Mouse (Mus musculus) gastrocnemius, adult 18-20 months (tissue): Measurements from ENCODE around the gene Pxdn. TPM values are rescaled to one million over a fixed set of nuclear protein-coding genes. Genes with fewer than 3 reads are reported as not detected.

ENCODE experiments used
- DNase-seq: peaks from one replicate; pipeline ENCODE4 v3.0.0; 2021; ENCODE audit warnings: low spot score
- long read RNA-seq, 2 experiments: library from polyadenylated mRNA; stranded (forward); transcript quantifications; one replicate each; pipeline ENCODE4 v2.0.0; 2021
- total RNA-seq, 2 experiments: library from RNA; stranded (reverse); gene quantifications; 2 replicates each; pipeline ENCODE4 v1.2.3; 2021

The Pxdn gene
- total RNA-seq = 1 to 10 TPM; 5.9 to 6.4 TPM
- long read RNA-seq, experiment 1, full-length matches to known transcripts = 2 of 3 reads
- long read RNA-seq, experiment 1, partial matches to known transcripts = 0 of 3 reads
- long read RNA-seq, experiment 1, other reads (novel, unspliced or antisense) = 1 of 3 reads
- long read RNA-seq, experiment 2, full-length matches to known transcripts = 1 of 3 reads
- long read RNA-seq, experiment 2, partial matches to known transcripts = 1 of 3 reads
- long read RNA-seq, experiment 2, other reads (novel, unspliced or antisense) = 1 of 3 reads

GRCm38 (mm10) chr12:29937308-29937707 lies at the start of gene Pxdn:
Gene Pxdn (plus strand): TSS chr12:29937608.
- no peak for DNase-seq

DNA sequence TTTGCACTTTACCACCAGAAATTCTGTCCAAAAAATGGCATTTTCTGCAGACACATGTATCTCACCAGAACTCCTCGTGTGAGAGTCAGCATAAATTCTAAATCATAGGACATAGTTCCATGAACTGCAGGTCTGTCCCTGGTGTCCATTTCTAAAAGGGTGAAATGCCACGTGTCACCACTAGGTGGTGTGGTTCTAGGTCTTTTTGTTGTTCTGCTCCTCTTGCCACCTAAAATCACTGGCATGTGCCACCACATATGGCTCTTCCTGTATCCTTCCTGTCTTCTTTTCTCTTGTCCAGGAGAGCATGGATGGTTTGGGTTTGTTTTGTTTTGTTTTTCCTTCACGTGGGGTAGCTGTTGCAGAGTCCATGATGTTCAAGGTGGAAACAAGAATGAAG lies 42.7 kb upstream of the Pxdn start:
- DNase-seq = peak; percentile 31

DNA sequence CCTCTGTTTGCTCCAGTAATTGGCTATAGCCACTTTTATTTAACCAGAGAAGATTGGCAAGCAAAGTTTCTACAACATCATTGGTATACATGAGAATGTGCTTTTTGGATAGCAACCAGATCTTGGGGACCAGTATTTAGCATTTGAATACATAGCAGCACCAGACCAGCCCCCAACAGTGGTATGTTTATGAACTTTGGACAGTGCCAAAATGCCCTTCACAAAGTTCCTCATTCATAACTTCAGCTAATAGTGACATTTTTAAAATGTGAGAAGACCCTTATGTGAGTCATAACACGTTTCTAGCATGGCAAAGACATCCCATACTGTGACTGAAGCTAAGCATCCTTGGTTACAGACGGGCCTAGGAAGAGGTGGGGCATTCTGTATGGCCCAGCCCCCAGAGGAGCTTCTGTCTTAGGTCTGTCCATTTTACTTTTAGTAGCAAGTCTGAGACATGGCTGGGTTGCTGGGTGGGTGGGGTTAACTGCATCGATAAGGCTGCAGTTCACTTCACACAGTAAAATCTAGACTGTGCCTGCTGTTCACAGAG lies 39.8 kb upstream of the Pxdn start:
- DNase-seq = no peak

DNA sequence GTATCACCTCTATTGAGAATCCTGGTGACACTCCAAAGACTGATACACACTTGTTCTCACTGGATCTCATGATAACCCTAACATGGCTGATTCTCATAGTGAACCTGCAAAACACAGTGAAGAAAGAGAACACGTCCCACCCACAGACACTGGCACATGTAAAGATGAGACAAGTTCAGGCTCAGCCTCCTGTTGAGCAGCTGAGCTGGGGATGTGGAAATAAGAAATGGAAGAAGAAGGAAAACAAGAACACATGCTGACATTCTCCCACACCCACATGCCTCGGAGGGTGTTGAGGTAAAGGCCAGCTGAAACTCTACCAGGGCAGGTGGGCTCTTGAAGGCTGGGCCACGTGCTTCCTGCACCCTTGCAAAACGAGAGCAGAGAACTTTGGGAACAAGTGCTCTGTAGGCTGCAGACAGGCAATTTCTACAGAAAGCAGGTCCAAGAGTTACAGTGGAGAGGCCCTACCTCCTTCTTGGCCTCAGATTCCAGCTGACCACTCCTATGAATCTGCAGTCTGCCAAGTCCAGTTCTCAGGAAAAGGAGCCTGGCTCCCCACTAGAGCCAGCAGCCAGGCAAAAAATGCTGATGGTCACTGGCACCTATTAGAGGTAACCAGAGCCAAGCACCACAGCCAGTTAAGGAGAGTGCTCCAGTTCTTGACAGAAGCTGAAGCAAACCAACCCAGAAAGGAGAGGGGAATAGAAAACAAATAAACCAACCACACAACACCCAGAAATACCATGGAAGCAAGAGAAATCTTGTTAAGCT lies 33.1 kb upstream of the Pxdn start:
- DNase-seq = peak; percentile 50

GRCm38 (mm10) chr12:29907056-29907455 lies 30.4 kb upstream of the Pxdn start:
- peak; percentile 79 for DNase-seq

GRCm38 (mm10) chr12:29916139-29916538 lies 21.3 kb upstream of the Pxdn start:
- DNase-seq = no peak

DNA sequence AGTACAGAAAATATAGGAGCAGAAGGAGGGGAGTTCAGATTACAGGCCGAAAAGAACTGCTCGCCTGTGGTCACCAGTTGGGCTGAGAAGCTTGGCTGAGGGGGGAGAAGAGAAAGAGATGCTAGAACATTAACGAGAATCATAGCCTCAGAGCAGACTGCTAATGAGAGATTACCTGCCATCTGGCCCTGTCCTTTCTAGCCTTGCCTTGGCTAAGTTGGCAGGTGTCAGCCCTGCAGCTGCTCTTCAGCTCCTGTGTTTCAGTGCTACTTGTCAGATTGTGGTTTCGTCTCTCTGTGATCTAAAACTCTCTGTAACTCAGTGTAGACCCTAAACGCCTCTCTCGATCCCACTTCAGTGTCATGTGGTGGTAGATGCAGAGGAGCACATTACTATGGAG lies 20.6 kb upstream of the Pxdn start:
- DNase-seq = no peak

GRCm38 (mm10) chr12:29920298-29920697 lies 17.1 kb upstream of the Pxdn start:
- DNase-seq = no peak

- DNase-seq = no peak
These were observed 15.9 kb upstream of the Pxdn start for GRCm38 (mm10) chr12:29921481-29921880.

- DNase-seq = peak; percentile 49
These were observed 10.5 kb upstream of the Pxdn start for GRCm38 (mm10) chr12:29926896-29927295.

DNA sequence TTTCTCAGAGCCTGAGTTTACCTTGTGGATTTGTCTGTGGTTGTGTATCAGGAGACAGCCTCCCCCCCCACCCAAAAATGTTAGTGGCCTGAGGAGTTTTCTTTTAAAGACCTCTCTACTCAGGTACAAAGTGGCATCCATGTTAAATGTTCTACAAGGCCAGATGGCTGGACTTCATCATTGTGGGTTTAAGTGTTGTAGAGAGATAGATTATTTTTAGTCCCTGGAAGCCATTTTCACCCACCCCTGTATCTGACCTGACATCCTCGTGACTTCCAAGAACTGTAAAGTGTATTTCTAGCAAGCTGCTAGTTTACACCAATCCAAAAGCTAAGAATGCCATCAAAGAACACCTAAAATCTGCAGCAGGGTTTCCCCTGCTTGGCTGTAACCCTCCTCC lies 6.8 kb upstream of the Pxdn start:
- no peak for DNase-seq

- no peak for DNase-seq
These were observed 4.5 kb upstream of the Pxdn start for GRCm38 (mm10) chr12:29932951-29933350.

DNA sequence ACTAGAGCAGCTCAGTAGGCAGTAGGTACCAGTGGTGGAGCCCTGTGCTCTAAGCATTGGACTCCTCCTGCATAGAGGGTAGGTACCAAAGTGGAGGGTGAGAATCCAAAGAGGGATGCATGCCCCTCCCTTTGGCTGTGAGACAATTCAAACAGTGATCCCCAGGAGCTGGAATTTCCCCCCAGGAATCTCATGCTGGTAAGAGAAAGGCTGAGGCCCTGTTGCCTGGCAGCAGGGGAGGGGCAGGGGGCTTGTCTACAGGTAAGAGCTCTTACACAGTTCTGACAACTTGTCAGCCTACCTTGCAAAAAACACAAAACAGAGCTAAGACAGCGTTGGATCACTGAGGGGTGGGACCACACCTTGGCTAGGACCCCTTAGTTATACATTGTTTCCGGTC lies 3.9 kb upstream of the Pxdn start:
- no peak for DNase-seq

- DNase-seq = peak; percentile 30
These were observed 3.3 kb upstream of the Pxdn start for GRCm38 (mm10) chr12:29934120-29934581.

DNA sequence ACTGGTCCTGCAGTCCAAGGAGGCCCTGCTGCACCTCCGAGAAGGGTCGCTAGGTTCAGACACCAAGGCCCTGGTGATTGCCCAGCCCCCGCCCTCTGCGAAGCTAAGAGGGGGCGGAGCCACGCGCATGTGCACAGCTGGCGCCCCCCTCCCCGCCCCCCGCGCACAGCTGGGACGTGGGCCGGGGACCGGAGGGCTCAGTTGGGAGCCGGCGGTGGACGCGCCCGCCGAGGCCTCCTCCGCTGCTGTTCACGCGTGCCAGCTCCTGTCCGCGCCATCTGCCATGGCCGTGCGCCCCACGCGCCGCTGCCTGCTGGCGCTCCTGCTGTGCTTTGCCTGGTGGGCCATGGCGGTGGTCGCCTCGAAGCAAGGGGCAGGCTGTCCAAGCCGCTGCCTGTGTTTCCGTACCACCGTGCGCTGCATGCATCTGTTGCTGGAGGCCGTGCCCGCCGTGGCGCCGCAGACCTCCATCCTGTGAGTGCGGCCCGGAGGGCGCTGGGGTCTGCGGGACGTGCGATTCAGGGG lies 505 bp downstream of the Pxdn start:
- peak; percentile 32 for DNase-seq

DNA sequence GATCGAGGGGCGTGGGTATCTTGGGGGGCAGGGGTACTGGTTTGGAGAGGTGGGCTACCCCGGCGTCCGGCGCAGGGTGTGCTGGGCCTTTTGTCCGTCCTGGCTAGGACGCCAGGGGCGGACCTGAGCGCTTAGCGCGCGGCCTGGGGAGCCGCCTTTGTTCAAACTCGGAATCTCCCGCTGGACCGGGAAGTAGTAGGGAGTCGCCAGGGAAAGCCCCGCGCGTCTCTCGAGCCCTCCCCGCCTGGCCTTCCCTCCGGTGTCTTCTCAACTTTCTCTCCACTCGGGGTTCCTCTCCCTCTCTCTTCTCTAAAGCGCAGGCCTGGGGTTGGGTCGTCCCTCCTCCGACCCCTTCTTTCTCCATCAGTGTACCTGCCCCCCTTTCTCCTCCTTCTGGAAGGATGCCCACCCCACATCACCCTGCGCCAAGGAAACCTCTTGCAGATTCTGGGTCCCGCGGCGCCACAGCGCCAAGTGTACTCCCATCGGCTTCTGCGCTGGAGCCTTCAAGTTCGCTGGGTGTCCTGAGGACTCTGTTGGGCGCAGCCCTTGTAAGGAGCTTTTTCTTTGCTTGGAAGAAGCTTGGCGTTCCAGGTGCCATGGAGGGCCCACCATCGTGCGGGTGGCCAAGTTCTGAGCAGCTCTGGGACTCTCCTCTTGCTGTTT lies 1.1 kb downstream of the Pxdn start:
- peak; percentile 52 for DNase-seq

DNA sequence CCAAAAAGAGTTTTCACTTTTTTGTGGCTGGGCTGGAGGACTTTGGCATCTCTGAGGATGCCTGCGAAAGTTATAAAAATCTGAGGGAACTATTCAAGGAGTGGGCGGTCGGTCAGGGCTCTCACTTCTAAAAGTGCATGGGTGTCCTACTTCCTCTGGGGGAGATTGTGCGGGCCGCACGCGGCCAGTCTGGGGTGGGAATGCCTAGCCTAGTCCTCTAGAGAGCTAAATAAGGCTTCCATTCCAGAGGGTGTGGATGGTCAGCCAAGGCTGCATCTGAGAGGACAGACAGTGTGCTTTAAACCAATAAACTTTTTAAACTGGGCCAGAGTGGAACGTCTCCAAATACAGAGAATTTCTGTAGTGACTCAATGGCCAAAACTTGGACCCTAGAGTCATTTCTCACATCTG lies 1.9 kb downstream of the Pxdn start:
- DNase-seq = peak; percentile 68

DNA sequence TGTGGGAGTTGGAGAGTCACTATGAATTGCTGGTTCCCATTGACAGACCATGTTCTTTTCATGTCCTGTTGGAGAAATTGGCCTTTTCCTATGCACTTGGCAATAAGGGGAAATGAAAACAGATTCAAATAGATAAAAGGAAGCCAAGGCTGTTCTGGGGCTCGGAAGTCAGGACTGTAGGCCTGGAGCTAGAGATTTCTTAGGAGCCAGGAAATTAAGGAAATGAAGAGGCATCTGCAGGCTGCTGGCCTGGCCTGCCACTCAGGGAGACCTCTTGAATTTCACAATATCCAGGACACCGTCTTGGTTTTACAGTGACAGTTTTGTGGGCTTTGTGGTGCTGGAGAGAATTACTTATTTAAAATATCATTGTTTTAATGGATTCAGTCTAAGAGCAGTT lies 5.0 kb downstream of the Pxdn start:
- no peak for DNase-seq

- no peak for DNase-seq
These were observed 7.2 kb downstream of the Pxdn start for GRCm38 (mm10) chr12:29944650-29945049.

GRCm38 (mm10) chr12:29945182-29945743 lies 7.9 kb downstream of the Pxdn start:
- no peak for DNase-seq

DNA sequence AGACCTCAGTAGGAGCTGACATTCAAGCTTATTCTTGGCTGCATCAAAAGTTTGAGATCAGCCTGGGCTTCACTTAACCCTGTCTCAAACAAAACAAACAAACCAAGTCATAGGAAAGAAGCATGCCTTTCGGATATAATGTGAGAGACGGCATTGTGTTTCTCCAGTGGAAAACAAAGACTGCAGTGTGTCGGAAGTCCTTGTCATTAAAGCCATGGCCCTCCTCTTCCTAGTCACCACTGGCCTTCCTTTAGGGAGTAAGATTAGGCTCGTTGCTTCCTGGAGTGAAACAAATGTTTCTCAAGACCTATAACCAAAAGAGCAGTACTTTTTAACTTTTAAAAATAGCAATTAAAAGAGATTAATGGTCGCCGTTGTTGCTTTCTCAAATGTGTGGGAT lies 13.6 kb downstream of the Pxdn start:
- DNase-seq = no peak

GRCm38 (mm10) chr12:29951485-29951884 lies 14.1 kb downstream of the Pxdn start:
- no peak for DNase-seq
